Mouse (Mus musculus): ENCODE measurements around the gene Echdc2.
A peak's percentile ranks its signal among the peaks of the same experiment; 100 is the strongest.

Gene Echdc2

DNA sequence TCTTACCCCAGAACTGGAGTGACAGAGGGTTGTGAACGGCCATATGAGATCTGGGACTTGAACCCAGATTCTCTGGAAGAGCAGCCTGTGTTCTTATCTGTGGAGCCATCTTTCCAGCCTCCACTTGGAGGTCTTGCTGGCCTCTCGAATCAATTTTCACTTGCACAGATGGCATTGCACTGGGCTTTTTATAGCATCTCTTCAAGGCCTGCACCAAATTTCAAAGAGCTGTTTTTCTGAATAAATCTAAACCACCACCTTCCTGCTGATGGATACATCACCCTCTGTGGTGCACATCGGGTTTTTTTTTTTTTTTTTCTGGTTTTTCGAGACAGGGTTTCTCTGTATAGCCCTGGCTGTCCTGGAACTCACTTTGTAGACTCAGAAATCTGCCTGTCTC lies 1.6 kb downstream of the Echdc2 start:
- peaks cover 52% of the 10 kb centered on the region for H3K4me1 ChIP-seq (replicated peaks; ENCODE audit: low read depth, low read length)
- H3K9me3 ChIP-seq (ENCODE audit: low read length) = no peaks in the 10 kb centered on the region
- no peak for TF ChIP-seq NANOG (IDR thresholded peaks at IDR 0.05; ENCODE audit: borderline replicate concordance, low read length)
- peaks cover 35% of the 10 kb centered on the region for H3K36me3 ChIP-seq (ENCODE audit: insufficient read depth, low read length)
- H3K4me3 ChIP-seq (replicated peaks; ENCODE audit: low read length) = no peak overlapping the region
- H3K27me3 ChIP-seq (ENCODE audit: insufficient read depth, low read length) = peaks cover 7% of the 10 kb centered on the region; the same call in 1 of the 2 replicates

DNA sequence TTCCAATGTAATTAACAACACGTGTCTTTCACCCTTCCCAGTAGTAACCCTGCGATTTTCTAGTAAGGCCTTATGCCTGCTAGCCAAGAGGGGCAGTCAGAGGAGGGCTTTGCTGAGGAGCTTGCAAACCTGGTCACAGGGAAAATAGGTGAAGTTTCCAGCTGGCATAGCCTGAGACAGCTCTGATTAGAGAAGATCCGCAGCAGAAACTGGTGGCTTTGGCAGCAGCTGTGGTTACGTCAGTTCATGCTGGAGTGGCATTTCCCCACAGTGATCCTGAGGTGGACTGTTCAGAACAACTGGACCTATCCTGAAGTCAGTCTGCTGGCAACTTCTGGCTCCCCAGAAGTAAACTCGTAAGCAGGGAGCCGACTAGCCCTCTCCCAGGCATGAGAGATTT lies 2.8 kb downstream of the Echdc2 start:
- Histone ChIP-seq H3K4me3 (replicated peaks; ENCODE audit: low read length) (no peak overlapping the region), H3K4me1 (replicated peaks; ENCODE audit: low read depth, low read length) (peaks cover 59% of the 10 kb centered on the region), H3K27me3 (ENCODE audit: insufficient read depth, low read length) (peaks cover 7% of the 10 kb centered on the region; the same call in 1 of the 2 replicates), H3K36me3 (ENCODE audit: insufficient read depth, low read length) (peaks cover 47% of the 10 kb centered on the region), H3K9me3 (ENCODE audit: low read length) (no peaks in the 10 kb centered on the region)
- no peak for TF ChIP-seq CTCF (conservative IDR thresholded peaks at IDR 0.05; ENCODE audit: low read length)
- no peak for TF ChIP-seq NANOG (IDR thresholded peaks at IDR 0.05; ENCODE audit: borderline replicate concordance, low read length)
- TF ChIP-seq POU5F1 (IDR thresholded peaks at IDR 0.05; ENCODE audit: borderline replicate concordance, low read length) = no peak

DNA sequence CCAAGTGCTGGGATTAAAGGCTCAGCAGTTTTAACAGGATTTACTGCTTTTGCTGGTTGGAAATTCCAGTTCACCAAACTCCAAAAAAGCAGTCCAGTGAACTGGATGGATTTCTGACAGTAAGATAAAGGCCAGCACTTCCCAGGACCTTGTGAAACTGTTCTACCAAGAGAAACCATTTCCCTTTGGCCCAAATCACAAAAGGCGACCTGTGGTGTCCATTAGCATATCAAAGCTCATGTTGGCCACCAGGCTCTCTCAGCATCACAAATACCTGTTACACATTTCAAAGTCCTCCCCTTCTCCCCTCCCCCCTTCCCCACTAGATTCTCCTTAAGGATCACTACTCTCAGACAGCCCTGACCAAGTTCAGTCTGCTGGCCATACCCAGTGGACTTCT lies 17.0 kb downstream of the Echdc2 start:
- TF ChIP-seq POU5F1 (IDR thresholded peaks at IDR 0.05; ENCODE audit: borderline replicate concordance, low read length) (peak; percentile 95), NANOG (IDR thresholded peaks at IDR 0.05; ENCODE audit: borderline replicate concordance, low read length) (peak; percentile 90), CTCF (conservative IDR thresholded peaks at IDR 0.05; ENCODE audit: low read length) (no peak)
- no peaks in the 10 kb centered on the region for H3K9me3 ChIP-seq (ENCODE audit: low read length)
- peaks cover 18% of the 10 kb centered on the region for H3K27me3 ChIP-seq (ENCODE audit: insufficient read depth, low read length)
- peaks cover 43% of the 10 kb centered on the region for H3K4me1 ChIP-seq (replicated peaks; ENCODE audit: low read depth, low read length)
- peaks cover 84% of the 10 kb centered on the region for H3K36me3 ChIP-seq (ENCODE audit: insufficient read depth, low read length)
- H3K4me3 ChIP-seq (replicated peaks; ENCODE audit: low read length) = peak overlapping the region; percentile 20

DNA sequence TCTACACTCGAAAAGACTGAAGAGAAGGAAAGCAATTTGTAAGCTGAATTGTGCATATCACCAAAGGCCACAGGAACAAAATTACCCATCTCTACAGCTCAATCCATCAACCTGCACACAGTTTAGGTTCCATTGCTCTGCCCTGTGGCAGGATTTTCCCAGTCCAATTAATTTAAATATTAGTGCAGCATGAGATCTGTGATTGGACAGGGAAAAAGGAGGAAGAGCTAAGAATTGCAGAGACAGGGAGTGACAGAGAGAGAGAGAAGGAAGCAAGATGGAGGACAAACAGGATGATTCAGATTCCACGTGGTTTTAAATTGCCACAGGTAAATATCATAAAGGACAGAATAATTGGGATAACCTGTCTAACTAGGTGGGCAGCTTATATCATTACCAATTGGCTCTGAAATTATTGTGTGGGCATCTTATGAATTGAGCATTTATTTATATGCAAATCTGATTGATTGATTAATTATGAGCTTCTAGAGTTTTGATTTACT lies 27.6 kb downstream of the Echdc2 start:
- Histone ChIP-seq H3K9me3 (ENCODE audit: low read length) (no peaks in the 10 kb centered on the region), H3K4me1 (replicated peaks; ENCODE audit: low read depth, low read length) (peaks cover 45% of the 10 kb centered on the region), H3K36me3 (ENCODE audit: insufficient read depth, low read length) (peaks cover 84% of the 10 kb centered on the region), H3K27me3 (ENCODE audit: insufficient read depth, low read length) (no peaks in the 10 kb centered on the region), H3K4me3 (replicated peaks; ENCODE audit: low read length) (peak overlapping the region; percentile 76)
- no peak for TF ChIP-seq CTCF (conservative IDR thresholded peaks at IDR 0.05; ENCODE audit: low read length)
- no peak for TF ChIP-seq POU5F1 (IDR thresholded peaks at IDR 0.05; ENCODE audit: borderline replicate concordance, low read length)
- TF ChIP-seq NANOG (IDR thresholded peaks at IDR 0.05; ENCODE audit: borderline replicate concordance, low read length) = no peak

DNA sequence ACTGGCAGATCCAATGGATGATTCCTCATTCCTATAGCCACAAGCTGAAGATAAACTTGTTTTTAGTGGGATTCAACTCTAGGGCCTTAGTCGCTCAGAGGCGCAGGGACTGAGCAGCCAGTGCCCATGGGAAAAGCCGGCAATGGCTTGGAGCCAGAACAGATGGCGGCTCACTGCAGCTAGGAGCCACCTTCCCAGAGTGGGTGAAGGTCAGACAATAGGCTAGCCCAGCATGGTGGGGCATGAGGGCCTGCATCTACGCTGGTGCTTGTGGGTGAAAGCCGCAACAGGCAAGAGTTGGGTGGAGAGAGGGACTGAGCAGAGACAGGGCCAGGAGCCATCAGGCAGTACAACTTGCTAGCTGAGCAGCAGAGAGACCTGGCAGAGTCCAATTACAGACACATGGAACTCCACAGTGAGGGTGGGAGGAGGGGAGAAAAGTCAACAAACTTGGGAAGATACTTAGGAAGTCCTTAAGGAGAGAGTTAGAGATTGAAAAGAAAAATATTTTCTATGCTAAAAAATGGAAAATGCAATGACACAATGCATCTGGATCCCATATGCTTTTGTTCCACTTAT lies 31.1 kb downstream of the Echdc2 start:
- peaks cover 40% of the 10 kb centered on the region for H3K4me1 ChIP-seq (replicated peaks; ENCODE audit: low read depth, low read length)
- no peak for TF ChIP-seq NANOG (IDR thresholded peaks at IDR 0.05; ENCODE audit: borderline replicate concordance, low read length)
- no peak for TF ChIP-seq CTCF (conservative IDR thresholded peaks at IDR 0.05; ENCODE audit: low read length)
- TF ChIP-seq POU5F1 (IDR thresholded peaks at IDR 0.05; ENCODE audit: borderline replicate concordance, low read length) = no peak
- H3K36me3 ChIP-seq (ENCODE audit: insufficient read depth, low read length) = peaks cover 79% of the 10 kb centered on the region
- peak overlapping the region; percentile 49 for H3K4me3 ChIP-seq (replicated peaks; ENCODE audit: low read length)
- H3K27me3 ChIP-seq (ENCODE audit: insufficient read depth, low read length) = no peaks in the 10 kb centered on the region
- no peaks in the 10 kb centered on the region for H3K9me3 ChIP-seq (ENCODE audit: low read length)

DNA sequence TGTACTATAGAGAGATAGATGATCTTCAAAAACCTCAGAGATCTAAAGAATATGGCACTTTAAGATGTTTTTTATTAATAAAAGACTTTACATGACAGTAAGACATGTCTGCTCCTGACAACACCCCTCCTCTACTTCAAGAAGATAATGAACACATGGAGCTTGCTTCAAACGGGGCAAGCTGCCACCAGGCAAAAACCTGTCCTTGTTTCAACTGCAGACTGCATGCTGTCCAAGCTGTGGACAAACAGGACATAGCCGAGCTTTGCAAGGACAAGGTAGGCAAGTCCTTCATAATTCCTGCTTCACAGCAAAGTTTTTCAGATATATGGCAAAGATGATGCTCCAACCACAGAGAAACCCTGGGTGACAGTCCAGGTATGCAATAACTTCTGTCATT lies 34.0 kb downstream of the Echdc2 start:
- Histone ChIP-seq H3K9me3 (ENCODE audit: low read length) (no peaks in the 10 kb centered on the region), H3K27me3 (ENCODE audit: insufficient read depth, low read length) (no peaks in the 10 kb centered on the region), H3K36me3 (ENCODE audit: insufficient read depth, low read length) (peaks cover 90% of the 10 kb centered on the region), H3K4me1 (replicated peaks; ENCODE audit: low read depth, low read length) (peaks cover 26% of the 10 kb centered on the region), H3K4me3 (replicated peaks; ENCODE audit: low read length) (no peak overlapping the region)
- TF ChIP-seq CTCF (conservative IDR thresholded peaks at IDR 0.05; ENCODE audit: low read length) (no peak), POU5F1 (IDR thresholded peaks at IDR 0.05; ENCODE audit: borderline replicate concordance, low read length) (no peak), NANOG (IDR thresholded peaks at IDR 0.05; ENCODE audit: borderline replicate concordance, low read length) (no peak)

DNA sequence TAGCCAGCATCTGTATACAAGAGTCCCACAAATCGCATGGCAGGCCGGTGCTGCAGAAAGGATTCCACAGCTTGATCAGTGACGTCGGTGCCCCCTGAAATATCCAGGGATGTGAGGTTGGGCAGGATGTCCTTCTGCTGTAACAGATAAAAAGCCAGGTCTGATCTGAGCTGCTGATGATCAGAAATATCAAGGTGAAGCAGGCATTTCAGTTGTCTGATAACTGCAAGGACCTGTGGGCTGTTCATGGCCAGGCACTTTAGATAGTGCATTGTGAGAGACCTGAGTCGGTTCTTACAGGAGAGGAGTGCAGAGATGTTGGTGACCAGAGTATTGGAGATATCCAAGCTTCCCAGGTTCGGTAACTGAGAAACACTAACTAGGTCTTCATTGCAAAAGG lies 39.4 kb downstream of the Echdc2 start:
- Histone ChIP-seq H3K4me3 (replicated peaks; ENCODE audit: low read length) (no peak overlapping the region), H3K27me3 (ENCODE audit: insufficient read depth, low read length) (no peaks in the 10 kb centered on the region), H3K4me1 (replicated peaks; ENCODE audit: low read depth, low read length) (no peaks in the 10 kb centered on the region), H3K9me3 (ENCODE audit: low read length) (no peaks in the 10 kb centered on the region), H3K36me3 (ENCODE audit: insufficient read depth, low read length) (peaks cover 85% of the 10 kb centered on the region)
- no peak for TF ChIP-seq CTCF (conservative IDR thresholded peaks at IDR 0.05; ENCODE audit: low read length)
- no peak for TF ChIP-seq NANOG (IDR thresholded peaks at IDR 0.05; ENCODE audit: borderline replicate concordance, low read length)

DNA sequence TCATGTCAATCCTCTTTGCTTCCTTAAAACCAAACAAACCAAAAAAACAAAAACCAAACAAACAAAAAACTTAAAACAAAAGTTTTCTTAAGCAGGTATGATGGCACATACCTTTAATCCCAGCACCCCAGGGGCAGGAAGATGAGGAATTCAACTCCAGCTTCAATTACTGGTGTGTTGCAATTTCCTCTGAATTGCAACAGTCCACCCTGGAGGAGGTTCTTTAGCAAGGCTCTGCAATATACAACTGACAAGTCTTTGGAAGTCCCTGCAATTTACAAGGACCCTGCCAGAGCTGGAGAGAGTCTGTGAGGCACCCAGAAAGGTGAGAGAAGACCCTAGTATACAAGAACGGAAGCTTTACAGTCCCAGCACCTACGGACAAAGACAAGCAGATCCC lies 47.8 kb downstream of the Echdc2 start:
- peaks cover 40% of the 10 kb centered on the region for H3K4me1 ChIP-seq (replicated peaks; ENCODE audit: low read depth, low read length)
- H3K9me3 ChIP-seq (ENCODE audit: low read length) = no peaks in the 10 kb centered on the region
- H3K36me3 ChIP-seq (ENCODE audit: insufficient read depth, low read length) = peaks cover 27% of the 10 kb centered on the region
- H3K4me3 ChIP-seq (replicated peaks; ENCODE audit: low read length) = no peak overlapping the region
- TF ChIP-seq POU5F1 (IDR thresholded peaks at IDR 0.05; ENCODE audit: borderline replicate concordance, low read length) (no peak), NANOG (IDR thresholded peaks at IDR 0.05; ENCODE audit: borderline replicate concordance, low read length) (no peak), CTCF (conservative IDR thresholded peaks at IDR 0.05; ENCODE audit: low read length) (no peak)
- no peaks in the 10 kb centered on the region for H3K27me3 ChIP-seq (ENCODE audit: insufficient read depth, low read length)

Data from E14TG2a.4 (cell line).